Mouse (Mus musculus) megakaryocyte, embryonic 14.5 days (primary cell): Measurements from ENCODE around the gene Foxd4. TPM values are rescaled to one million over a fixed set of nuclear protein-coding genes. Genes with fewer than 3 reads are reported as not detected.

Source experiments
- H3K27me3 ChIP-seq: replicated peaks from 2 replicates; pipeline ENCODE3; 2012; ENCODE audit warnings: inconsistent platforms
- H3K36me3 ChIP-seq: replicated peaks from 2 replicates; pipeline ENCODE3; 2012; ENCODE audit warnings: low read length, inconsistent platforms, mixed read lengths
- H3K4me1 ChIP-seq: 2 replicates; pipeline ENCODE4 v1.6.1; 2012; ENCODE audit warnings: inconsistent platforms
- H3K4me3 ChIP-seq: replicated peaks from 2 replicates; pipeline ENCODE3; 2012; ENCODE audit warnings: moderate library complexity, mild to moderate bottlenecking, inconsistent platforms
- H3K9me3 ChIP-seq: 2 replicates; pipeline ENCODE4 v1.6.1; 2012; ENCODE audit warnings: inconsistent platforms
- FLI1 ChIP-seq: IDR thresholded peaks from 2 replicates; pipeline ENCODE4 v1.6.1; 2012; ENCODE audit warnings: low read length, inconsistent platforms, mixed read lengths
- GATA1 ChIP-seq: IDR thresholded peaks from 3 replicates; pipeline ENCODE4 v1.6.1; 2012; ENCODE audit warnings: mixed read lengths, low read length, inconsistent platforms, borderline replicate concordance
- polyA plus RNA-seq: library from polyadenylated mRNA; stranded (reverse); fragments of >175 nt; gene quantifications from 2 replicates; pipeline ENCODE4 v1.2.3, GENCODE M21; 2012; ENCODE audit warnings: low replicate concordance; ENCODE audit not compliant: insufficient read depth

Gene Foxd4
- polyA plus RNA-seq, 1 experiment, result not detected

- H3K36me3 ChIP-seq, result no peaks in the 10 kb centered on the region
- peaks cover 36% of the 10 kb centered on the region for H3K27me3 ChIP-seq
- H3K9me3 ChIP-seq, result peaks cover 9% of the 10 kb centered on the region
- H3K4me1 ChIP-seq, result peaks cover 5% of the 10 kb centered on the region
- H3K4me3 ChIP-seq, result no peak overlapping the region
- TF ChIP-seq GATA1 (no peak), FLI1 (no peak)
Observed at GRCm38 (mm10) chr19:24873873-24874272, 27.1 kb downstream of the Foxd4 start.

GRCm38 (mm10) chr19:24871037-24871635 lies 29.9 kb downstream of the Foxd4 start:
- Histone ChIP-seq H3K4me1 (peaks cover 5% of the 10 kb centered on the region), H3K27me3 (peaks cover 47% of the 10 kb centered on the region), H3K4me3 (peak overlapping the region; percentile 82), H3K9me3 (no peaks in the 10 kb centered on the region), H3K36me3 (no peaks in the 10 kb centered on the region)
- TF ChIP-seq GATA1 (no peak), FLI1 (no peak)

DNA sequence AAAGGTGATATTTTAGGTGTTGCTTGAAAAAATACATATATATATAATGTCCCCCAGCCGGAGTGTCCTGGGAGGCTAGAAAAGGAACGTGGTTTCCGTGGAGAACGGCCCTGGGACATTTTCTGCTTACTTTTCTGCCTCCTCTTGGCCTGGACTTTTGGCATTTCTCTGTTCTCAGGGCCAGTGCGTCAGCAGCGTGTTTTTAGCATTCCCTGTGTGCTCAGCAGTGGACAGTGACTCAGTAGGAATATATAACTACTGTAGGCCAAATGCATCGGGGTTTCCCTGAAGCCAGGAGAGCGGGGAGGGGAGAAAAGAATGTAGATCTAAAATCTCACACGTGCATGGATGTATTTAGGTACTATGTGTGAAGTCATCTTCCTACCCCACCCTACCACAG lies 35.6 kb downstream of the Foxd4 start:
- no peak overlapping the region for H3K4me3 ChIP-seq
- H3K27me3 ChIP-seq, result peaks cover 63% of the 10 kb centered on the region
- H3K9me3 ChIP-seq, result 0 out of 2 replicates have a peak, but pooled peaks cover 3% of the 10 kb centered on the region
- no peak for TF ChIP-seq FLI1
- TF ChIP-seq GATA1, result no peak
- peaks cover 9% of the 10 kb centered on the region for H3K4me1 ChIP-seq
- H3K36me3 ChIP-seq, result no peaks in the 10 kb centered on the region

DNA sequence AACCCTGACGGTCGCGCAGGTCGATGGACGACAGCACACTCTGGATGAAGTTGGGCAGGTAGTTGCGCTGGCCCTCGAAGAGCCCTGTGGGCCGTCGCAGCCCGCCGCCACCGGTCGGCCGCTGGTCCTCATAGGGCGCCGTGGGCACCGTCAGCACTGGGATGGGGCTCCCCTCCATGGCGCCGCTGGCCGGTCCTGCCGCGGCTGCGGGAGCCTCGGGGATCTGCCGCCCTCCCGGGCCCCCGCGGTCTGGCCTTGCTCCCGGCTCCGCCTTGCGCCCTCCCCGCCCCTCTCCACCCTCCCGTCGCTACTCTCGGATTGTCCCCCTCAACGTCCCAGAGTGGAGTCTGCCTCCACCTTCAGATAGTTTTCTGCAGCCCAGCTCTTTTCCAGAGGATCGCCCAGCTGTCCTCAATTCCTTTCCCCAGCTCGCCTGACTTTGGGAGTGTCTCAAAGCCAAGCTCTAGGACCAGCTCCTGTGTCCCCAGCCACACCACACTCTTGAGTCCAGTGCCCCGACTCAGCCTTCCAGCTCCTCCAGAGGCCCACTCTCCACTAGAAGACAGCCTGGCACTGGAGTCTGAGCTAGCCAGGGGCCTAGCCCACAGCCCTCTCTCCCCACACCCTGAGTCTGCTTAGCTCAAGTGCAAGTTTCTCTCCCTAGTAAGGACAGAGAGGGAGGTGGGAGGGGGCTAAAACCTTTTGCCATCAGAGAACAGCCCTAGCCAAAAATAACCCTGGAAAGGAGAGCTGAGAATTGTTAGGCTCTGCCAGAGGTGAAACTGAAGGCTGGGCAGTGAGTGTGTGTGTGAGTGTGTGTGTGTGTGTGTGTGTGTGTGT lies 39.2 kb downstream of the Foxd4 start, which contains the start of gene Pgm5:
Gene Pgm5, minus strand, starts transcription at position 244 of the 840 bp plus-strand sequence.
- Histone ChIP-seq H3K4me1 (peaks cover 9% of the 10 kb centered on the region), H3K9me3 (0 out of 2 replicates have a peak, but pooled peaks cover 3% of the 10 kb centered on the region), H3K4me3 (peak within 1 kb of the TSS; percentile 81), H3K36me3 (no peaks in the 10 kb centered on the region), H3K27me3 (peaks cover 47% of the 10 kb centered on the region)
- TF ChIP-seq FLI1 (no peak), GATA1 (no peak)

DNA sequence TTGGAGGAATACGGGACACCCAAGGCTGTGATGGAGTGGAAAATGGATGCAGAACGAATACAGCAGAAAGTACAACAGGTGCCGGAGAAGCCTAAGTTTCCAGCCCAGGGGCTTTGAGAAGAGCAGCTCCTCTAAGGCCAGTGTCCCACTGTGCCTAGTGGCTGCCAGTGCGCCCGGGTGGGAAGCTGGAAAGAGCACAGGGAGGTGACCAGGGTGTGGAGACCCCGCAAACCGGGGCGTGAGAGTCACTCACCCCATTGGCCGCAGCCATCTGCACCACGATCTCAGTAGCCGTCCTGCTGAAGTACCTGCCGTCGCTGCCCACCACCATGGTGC lies 39.8 kb downstream of the Foxd4 start:
- Histone ChIP-seq H3K27me3 (peaks cover 43% of the 10 kb centered on the region), H3K36me3 (no peaks in the 10 kb centered on the region), H3K9me3 (0 out of 2 replicates have a peak, but pooled peaks cover 3% of the 10 kb centered on the region), H3K4me3 (peak overlapping the region; percentile 81), H3K4me1 (peaks cover 9% of the 10 kb centered on the region)
- TF ChIP-seq GATA1, result no peak
- no peak for TF ChIP-seq FLI1

DNA sequence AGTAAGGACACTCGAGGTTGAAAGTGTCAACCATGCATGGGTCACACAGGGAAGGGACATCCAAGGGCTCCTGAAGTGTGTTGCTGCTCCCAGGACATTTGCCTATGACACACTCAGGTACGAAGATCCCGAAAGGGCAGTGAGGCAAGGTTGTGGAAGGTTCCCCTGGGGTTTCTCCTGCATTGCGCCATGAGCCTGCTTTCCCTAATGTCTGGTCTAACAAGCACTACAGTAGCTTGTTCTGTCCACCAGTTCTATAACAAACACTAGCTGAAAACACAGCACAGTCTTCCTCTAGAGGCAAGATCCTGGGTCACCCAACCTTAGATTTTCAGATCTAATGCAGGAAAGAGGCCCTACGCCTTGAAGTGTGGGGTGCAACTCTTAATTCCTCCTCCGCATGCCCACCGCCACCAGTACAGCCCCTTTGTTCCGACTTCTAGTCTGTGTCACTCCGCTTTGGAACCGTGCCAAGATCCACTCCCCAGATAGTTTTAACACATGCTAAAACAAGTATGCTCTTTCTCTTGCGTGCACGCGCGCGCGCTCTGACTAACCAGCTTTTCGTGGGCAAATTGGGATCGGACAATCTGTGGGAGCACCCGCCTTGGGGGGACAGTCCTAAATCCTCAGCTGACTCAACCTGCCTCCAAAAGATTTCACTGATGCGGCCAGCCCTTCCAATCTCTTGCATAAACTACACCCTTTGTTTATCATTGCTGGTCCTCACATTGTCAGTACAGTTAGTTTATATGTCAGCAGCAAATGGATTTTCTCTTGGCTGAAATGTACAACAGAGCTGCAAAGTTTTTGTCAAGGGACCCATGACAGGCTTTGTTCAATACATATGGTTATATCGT lies 49.3 kb downstream of the Foxd4 start:
- Histone ChIP-seq H3K36me3 (no peaks in the 10 kb centered on the region), H3K4me1 (no peaks in the 10 kb centered on the region), H3K27me3 (peaks cover 11% of the 10 kb centered on the region), H3K9me3 (no peaks in the 10 kb centered on the region), H3K4me3 (no peak overlapping the region)
- no peak for TF ChIP-seq GATA1
- TF ChIP-seq FLI1, result no peak

Other genes starting within 250 kb of the Foxd4 start
- gene Tmem252, start 227.2 kb downstream of the Foxd4 start, polyA plus RNA-seq, result not detected in 2 replicates
- not detected in 2 replicates for gene Pgm5, start 39.3 kb downstream of the Foxd4 start, polyA plus RNA-seq
- gene Gm10053, start 25.5 kb downstream of the Foxd4 start, polyA plus RNA-seq, result 0.23 TPM in 1 of 2 replicates, not detected in the other
- 0.56 TPM in 1 of 2 replicates, not detected in the other for gene Cbwd1, start 60.4 kb upstream of the Foxd4 start, polyA plus RNA-seq
- gene Dock8, start 98.3 kb upstream of the Foxd4 start, polyA plus RNA-seq, result 7.9 and 18.0 TPM in 2 replicates